Mouse (Mus musculus): ENCODE data around the gene Neb.

GRCm38 (mm10) chr2:52270911-52271310, 107.4 kb downstream of the Neb start:
- TF ChIP-seq CTCF (IDR thresholded peaks at IDR 0.05) (no peak), EP300 (IDR thresholded peaks at IDR 0.05) (no peak)
